Mouse (Mus musculus): ENCODE measurements at regions not wholly inside any gene's neighbourhood (a gene's known extent, or its start where the extent isn't known, plus 50 kb on each side); places are given as distances from the start of the nearest gene placed in this dataset.

DNA sequence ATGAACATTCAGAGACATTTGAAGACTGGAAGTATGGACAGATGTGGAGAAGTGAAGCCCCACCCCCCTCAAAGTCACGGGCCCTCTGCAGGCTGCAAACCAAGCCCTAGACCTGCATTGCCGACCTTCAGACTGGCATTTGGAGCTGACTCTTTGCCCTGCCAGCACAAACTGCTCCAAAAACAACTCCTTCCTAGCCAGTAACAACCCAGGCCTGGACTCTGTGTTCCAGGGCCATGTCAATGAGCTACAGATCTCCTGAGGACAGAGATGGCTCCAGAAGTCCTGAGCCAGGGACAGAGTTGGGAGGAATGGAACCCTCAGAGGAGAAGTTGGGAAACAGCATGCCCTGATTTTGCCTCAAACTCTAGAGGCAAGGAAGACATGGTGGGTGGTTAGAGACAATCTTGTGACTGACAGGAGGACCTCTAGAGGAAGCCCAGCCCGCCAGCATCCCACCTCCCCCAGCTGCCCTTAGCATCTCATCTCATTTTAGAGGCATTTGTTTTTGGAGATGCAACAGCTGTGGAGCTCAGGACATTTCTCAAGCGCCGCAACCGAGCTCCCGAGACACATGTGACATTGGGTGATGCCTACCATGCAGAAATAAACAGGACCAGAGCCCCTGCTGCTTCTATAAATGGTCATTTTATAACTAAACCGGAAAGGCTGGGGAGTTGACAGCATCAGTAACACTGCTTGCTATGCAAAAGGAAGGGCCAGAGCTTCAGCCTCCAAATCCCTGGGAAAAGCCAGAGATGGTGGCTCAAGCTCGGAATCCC lies 56.2 kb upstream of the Tbx5 start:
- Histone ChIP-seq H3K4me3 (no peak overlapping the region), H3K4me2 (no peak overlapping the region), H3K4me1 (replicated peaks) (no peaks in the 10 kb centered on the region), H3K9me3 (no peaks in the 10 kb centered on the region), H3K9ac (no peak overlapping the region), H3K27ac (replicated peaks) (no peak overlapping the region), H3K36me3 (no peaks in the 10 kb centered on the region), H3K27me3 (no peaks in the 10 kb centered on the region; the same call in 1 of the 2 replicates)
- WGBS, result 73% methylated on average over 9 of the region's 9 CpGs
- no peak for ATAC-seq (ENCODE audit: low FRiP score, low read depth)

DNA sequence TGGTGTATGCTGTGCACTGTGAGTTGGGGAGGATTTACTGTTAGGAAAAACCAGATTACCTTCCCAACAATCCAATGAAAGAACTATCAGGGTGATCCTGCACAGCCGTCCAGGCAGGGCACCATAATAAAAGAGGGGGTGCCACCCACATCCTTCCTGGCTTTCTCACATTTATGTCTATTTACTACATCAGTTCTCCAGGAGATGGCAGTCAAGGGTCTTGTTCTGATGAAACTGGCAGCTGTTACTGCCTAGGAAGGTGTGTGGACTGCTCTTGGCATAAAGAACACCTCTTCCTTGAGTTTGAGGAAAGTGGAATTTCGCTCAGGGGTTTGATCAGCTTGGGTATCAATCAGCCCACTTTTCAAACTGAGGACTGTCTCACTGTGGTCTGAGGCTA lies 54.6 kb upstream of the Tbx5 start:
- no peaks in the 10 kb centered on the region; the same call in 1 of the 2 replicates for H3K27me3 ChIP-seq
- H3K4me3 ChIP-seq, result no peak overlapping the region
- no peak overlapping the region for H3K9ac ChIP-seq
- no peak overlapping the region for H3K4me2 ChIP-seq
- no peaks in the 10 kb centered on the region for H3K36me3 ChIP-seq
- no peak overlapping the region for H3K27ac ChIP-seq (replicated peaks)
- no peaks in the 10 kb centered on the region for H3K9me3 ChIP-seq
- WGBS, result 22% methylated on average over 2 of the region's 2 CpGs
- H3K4me1 ChIP-seq (replicated peaks), result no peaks in the 10 kb centered on the region
- ATAC-seq (ENCODE audit: low FRiP score, low read depth), result no peak

DNA sequence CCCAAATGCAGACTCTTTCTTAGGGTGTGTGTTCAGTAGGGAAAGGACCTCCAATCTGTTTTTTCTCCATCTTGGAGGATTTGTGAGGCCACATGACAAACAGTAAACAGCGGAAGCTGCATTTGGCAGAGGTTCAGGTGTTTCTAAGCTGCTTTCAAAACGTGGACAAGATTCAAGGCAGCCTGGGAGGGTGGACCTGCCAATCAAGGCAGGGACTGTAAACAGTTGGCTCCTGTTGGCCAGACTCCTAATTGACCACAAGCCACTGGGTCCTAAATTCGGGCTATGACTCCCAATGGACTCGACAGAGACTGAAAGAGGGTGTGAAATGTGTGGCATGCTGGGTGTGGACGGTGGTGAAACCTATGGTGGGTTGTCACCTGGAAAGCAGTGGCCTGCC lies 51.1 kb upstream of the Tbx5 start:
- Histone ChIP-seq H3K36me3 (no peaks in the 10 kb centered on the region), H3K4me2 (no peak overlapping the region), H3K9me3 (no peaks in the 10 kb centered on the region), H3K4me3 (no peak overlapping the region), H3K4me1 (replicated peaks) (no peaks in the 10 kb centered on the region), H3K27ac (replicated peaks) (no peak overlapping the region), H3K9ac (no peak overlapping the region), H3K27me3 (no peaks in the 10 kb centered on the region; the same call in 1 of the 2 replicates)
- WGBS, result 55% methylated on average over 5 of the region's 5 CpGs
- ATAC-seq (ENCODE audit: low FRiP score, low read depth), result no peak
